Comparison of ENCODE assay signal across 12 mouse cellular contexts in genomic region chr10:69744181-69744580, GRCm38 (mm10).
DNase-seq lines count a peak whose midpoint lies in the region; ATAC-seq and TF ChIP-seq lines count a peak whose summit lies in the region.
"Had no signal": no experiment of that assay in that cellular context is flagged by ENCODE, and none has a peak within 500 bp of the region (broad histone marks: within the 10 kb centered on the region; RNA-seq: fewer than 3 reads in every experiment).

No protein-coding gene starts in this region.

- no peaks in the 10 kb centered on the region for H3K27me3 ChIP-seq in forebrain, embryonic 12.5 days
- H3K27me3 ChIP-seq in forebrain, embryonic 10.5 days (ENCODE audit: poor library complexity, severe bottlenecking): no peaks in the 10 kb centered on the region
- H3K27me3 ChIP-seq: limb, embryonic 13.5 days had no signal

- no peaks in the 10 kb centered on the region for H3K9me3 ChIP-seq in forebrain, embryonic 12.5 days
- H3K9me3 ChIP-seq in forebrain, embryonic 10.5 days: no peaks in the 10 kb centered on the region
- H3K9me3 ChIP-seq: limb, embryonic 13.5 days had no signal

- no peak for DNase-seq in forebrain, embryonic 10.5 days (ENCODE audit: extremely low spot score, low spot score)
- DNase-seq in 3T3-L1 (ENCODE audit: low read depth, low spot score): peak; percentile 71
- peak; percentile 73 for DNase-seq in layer of hippocampus, adult 9-10 months (ENCODE audit: low spot score)
- no peak for DNase-seq in spleen, postnatal 14 days (ENCODE audit: low spot score in 2 of 2)
- no peak for DNase-seq in natural killer cell, adult 2 months (ENCODE audit: low spot score in 2 of 2)
- DNase-seq: thymus, adult 2 months had no signal

- H3K27ac ChIP-seq in forebrain, embryonic 12.5 days: peak overlapping the region; percentile 44; the same call in 1 of the 2 replicates
- H3K27ac ChIP-seq in forebrain, embryonic 10.5 days: no peak overlapping the region
- H3K27ac ChIP-seq in embryonic fibroblast, embryonic 13.5 days (ENCODE audit: insufficient read depth, low read length): peak overlapping the region; percentile 28; the same call in 1 of the 2 replicates
- H3K27ac ChIP-seq: limb, embryonic 13.5 days; macrophage had no signal

- H3K4me1 ChIP-seq in forebrain, embryonic 12.5 days: peaks cover 33% of the 10 kb centered on the region
- H3K4me1 ChIP-seq in forebrain, embryonic 10.5 days: peaks cover 14% of the 10 kb centered on the region
- H3K4me1 ChIP-seq in embryonic fibroblast, embryonic 13.5 days (ENCODE audit: control insufficient read depth, insufficient read depth, low read length): peaks cover 4% of the 10 kb centered on the region; the same call in 1 of the 2 replicates

- TF ChIP-seq POLR2A in embryonic fibroblast, embryonic 13.5 days (IDR thresholded peaks at IDR 0.05; ENCODE audit: low read depth, low read length): no peak

- H3K9ac ChIP-seq in forebrain, embryonic 12.5 days: no peak overlapping the region
- H3K9ac ChIP-seq: limb, embryonic 13.5 days had no signal

- WGBS in forebrain, embryonic 12.5 days: 62% methylated on average over 8 of the region's 8 CpGs
- 72% methylated on average over 8 of the region's 8 CpGs for WGBS in forebrain, embryonic 10.5 days

- H3K4me3 ChIP-seq in forebrain, embryonic 12.5 days (replicated peaks): no peak overlapping the region
- no peak overlapping the region for H3K4me3 ChIP-seq in forebrain, embryonic 10.5 days
- no peak overlapping the region for H3K4me3 ChIP-seq in embryonic fibroblast, embryonic 13.5 days (ENCODE audit: insufficient read depth, low read length)
- H3K4me3 ChIP-seq: limb, embryonic 13.5 days had no signal

- no peaks in the 10 kb centered on the region for H3K36me3 ChIP-seq in forebrain, embryonic 12.5 days (replicated peaks)
- no peaks in the 10 kb centered on the region for H3K36me3 ChIP-seq in forebrain, embryonic 10.5 days (replicated peaks)
- H3K36me3 ChIP-seq: limb, embryonic 13.5 days had no signal

- no peak overlapping the region for H3K4me2 ChIP-seq in forebrain, embryonic 12.5 days
- H3K4me2 ChIP-seq: limb, embryonic 13.5 days had no signal

- no peak for TF ChIP-seq CTCF in embryonic fibroblast, embryonic 13.5 days (IDR thresholded peaks at IDR 0.05; ENCODE audit: borderline replicate concordance, insufficient read depth, low read length)

- ATAC-seq in forebrain, embryonic 12.5 days (ENCODE audit: low FRiP score): 0 out of 2 replicates have a peak, but pooled peaks have one; percentile 58
- no peak for ATAC-seq in megakaryocyte, adult 5-6 weeks (ENCODE audit: poor library complexity, severe bottlenecking)
- ATAC-seq: intestine, postnatal 0 days had no signal

Comparison
In these comparisons a context has a peak if more than half of its experiments do, and no peak if none do; other contexts are left out.
1. DNase-seq: peak in 3T3-L1 (single experiment) and layer of hippocampus, adult 9-10 months (single experiment); none in forebrain, embryonic 10.5 days (single experiment), spleen, postnatal 14 days (0 of 2) and natural killer cell, adult 2 months (0 of 2).